Mouse (Mus musculus): Measurements from ENCODE around the gene Naa25. TPM values are rescaled to one million over a fixed set of nuclear protein-coding genes. Genes with fewer than 3 reads are reported as not detected.

Naa25 gene
- polyA plus RNA-seq, 1 experiment from 2014 or later = 38.0 TPM

GRCm38 (mm10) chr5:121438756-121439155, 41.0 kb downstream of the Naa25 start:
- H3K4me2 ChIP-seq = no peak overlapping the region
- H3K27ac ChIP-seq = no peak overlapping the region
- no peak overlapping the region for H3K9ac ChIP-seq
- WGBS = 93% methylated on average over 11 of the region's 11 CpGs
- no peaks in the 10 kb centered on the region for H3K27me3 ChIP-seq
- no peaks in the 10 kb centered on the region for H3K4me1 ChIP-seq
- H3K9me3 ChIP-seq = no peaks in the 10 kb centered on the region
- no peak for ATAC-seq (ENCODE audit: borderline replicate concordance, extremely low read depth, low FRiP score, low TSS enrichment)
- H3K36me3 ChIP-seq = peaks cover 92% of the 10 kb centered on the region
- H3K4me3 ChIP-seq = no peak overlapping the region

- no peak overlapping the region for H3K27ac ChIP-seq
- H3K4me1 ChIP-seq = no peaks in the 10 kb centered on the region
- no peak overlapping the region for H3K4me2 ChIP-seq
- 92% methylated on average over 3 of the region's 3 CpGs for WGBS
- no peak for ATAC-seq (ENCODE audit: borderline replicate concordance, extremely low read depth, low FRiP score, low TSS enrichment)
- H3K9ac ChIP-seq = no peak overlapping the region
- no peaks in the 10 kb centered on the region for H3K9me3 ChIP-seq
- H3K4me3 ChIP-seq = no peak overlapping the region
- H3K36me3 ChIP-seq = peaks cover 93% of the 10 kb centered on the region
- H3K27me3 ChIP-seq = no peaks in the 10 kb centered on the region
Measured at GRCm38 (mm10) chr5:121443548-121443947, 45.8 kb downstream of the Naa25 start.

- 0 out of 2 replicates have a peak, but pooled peaks have one; percentile 20 for ATAC-seq (ENCODE audit: borderline replicate concordance, extremely low read depth, low FRiP score, low TSS enrichment)
- no peak overlapping the region for H3K4me2 ChIP-seq
- no peak overlapping the region for H3K27ac ChIP-seq
- no peaks in the 10 kb centered on the region for H3K4me1 ChIP-seq
- WGBS = 91% methylated on average over 5 of the region's 5 CpGs
- no peaks in the 10 kb centered on the region for H3K27me3 ChIP-seq
- no peak overlapping the region for H3K9ac ChIP-seq
- H3K9me3 ChIP-seq = no peaks in the 10 kb centered on the region
- no peak overlapping the region for H3K4me3 ChIP-seq
- H3K36me3 ChIP-seq = peaks cover 89% of the 10 kb centered on the region
Measured at GRCm38 (mm10) chr5:121444870-121445269, 47.1 kb downstream of the Naa25 start.

- H3K9me3 ChIP-seq = no peaks in the 10 kb centered on the region
- no peak for ATAC-seq (ENCODE audit: borderline replicate concordance, extremely low read depth, low FRiP score, low TSS enrichment)
- peaks cover 58% of the 10 kb centered on the region for H3K36me3 ChIP-seq
- no peak overlapping the region for H3K4me2 ChIP-seq
- no peak overlapping the region for H3K27ac ChIP-seq
- no peaks in the 10 kb centered on the region for H3K27me3 ChIP-seq
- no peak overlapping the region for H3K9ac ChIP-seq
- H3K4me3 ChIP-seq = no peak overlapping the region
- WGBS = 94% methylated on average over 3 of the region's 3 CpGs
- peaks cover 14% of the 10 kb centered on the region for H3K4me1 ChIP-seq
Measured at GRCm38 (mm10) chr5:121448450-121448849, 50.7 kb downstream of the Naa25 start.

GRCm38 (mm10) chr5:121449976-121450375, 52.2 kb downstream of the Naa25 start:
- H3K36me3 ChIP-seq = peaks cover 43% of the 10 kb centered on the region
- no peaks in the 10 kb centered on the region for H3K9me3 ChIP-seq
- no peak overlapping the region for H3K4me3 ChIP-seq
- no peak overlapping the region for H3K4me2 ChIP-seq
- H3K4me1 ChIP-seq = peaks cover 28% of the 10 kb centered on the region
- H3K9ac ChIP-seq = no peak overlapping the region
- no peak for ATAC-seq (ENCODE audit: borderline replicate concordance, extremely low read depth, low FRiP score, low TSS enrichment)
- H3K27me3 ChIP-seq = no peaks in the 10 kb centered on the region
- WGBS = 61% methylated on average over 6 of the region's 6 CpGs
- H3K27ac ChIP-seq = no peak overlapping the region

- H3K4me1 ChIP-seq = peaks cover 28% of the 10 kb centered on the region
- no peak overlapping the region for H3K4me3 ChIP-seq
- no peak overlapping the region for H3K9ac ChIP-seq
- H3K36me3 ChIP-seq = peaks cover 38% of the 10 kb centered on the region
- no peaks in the 10 kb centered on the region for H3K9me3 ChIP-seq
- H3K27me3 ChIP-seq = no peaks in the 10 kb centered on the region
- 0 out of 2 replicates have a peak overlapping the region, but pooled peaks have one; percentile 74 for H3K4me2 ChIP-seq
- 77% methylated on average over 9 of the region's 9 CpGs for WGBS
- H3K27ac ChIP-seq = no peak overlapping the region
- ATAC-seq (ENCODE audit: borderline replicate concordance, extremely low read depth, low FRiP score, low TSS enrichment) = no peak
Measured at GRCm38 (mm10) chr5:121450476-121450875, 52.7 kb downstream of the Naa25 start.

GRCm38 (mm10) chr5:121451203-121451602, 53.5 kb downstream of the Naa25 start:
- Histone ChIP-seq H3K4me1 (peaks cover 28% of the 10 kb centered on the region), H3K9me3 (no peaks in the 10 kb centered on the region), H3K27me3 (no peaks in the 10 kb centered on the region), H3K9ac (peak overlapping the region; percentile 95), H3K27ac (0 out of 2 replicates have a peak overlapping the region, but pooled peaks have one; percentile 95), H3K4me3 (peak overlapping the region; percentile 90), H3K36me3 (peaks cover 30% of the 10 kb centered on the region), H3K4me2 (peak overlapping the region; percentile 74)
- 21% methylated on average over 8 of the region's 8 CpGs for WGBS
- no peak for ATAC-seq (ENCODE audit: borderline replicate concordance, extremely low read depth, low FRiP score, low TSS enrichment)

GRCm38 (mm10) chr5:121451644-121452025, 53.9 kb downstream of the Naa25 start, which contains the start of gene Tmem116:
Tmem116 (plus strand) TSS chr5:121451893.
- peaks cover 28% of the 10 kb centered on the region for H3K4me1 ChIP-seq

GRCm38 (mm10) chr5:121452026-121452869, 54.5 kb downstream of the Naa25 start, which contains the start of gene Erp29:
Erp29 (minus strand) TSS chr5:121452506.
- peak within 1 kb of the TSS; percentile 74 for H3K4me2 ChIP-seq
- no peaks in the 10 kb centered on the region for H3K27me3 ChIP-seq
- H3K36me3 ChIP-seq = peaks cover 21% of the 10 kb centered on the region
- under 1% methylated on average over 61 of the region's 97 CpGs for WGBS
- peak; percentile 95 for ATAC-seq (ENCODE audit: borderline replicate concordance, extremely low read depth, low FRiP score, low TSS enrichment)
- peak within 1 kb of the TSS; percentile 95 for H3K9ac ChIP-seq
- no peaks in the 10 kb centered on the region for H3K9me3 ChIP-seq
- peaks cover 28% of the 10 kb centered on the region for H3K4me1 ChIP-seq
- H3K27ac ChIP-seq = peak within 1 kb of the TSS; percentile 95
- peak within 1 kb of the TSS; percentile 90 for H3K4me3 ChIP-seq

More at GRCm38 (mm10) chr5:121451644-121452025, 53.9 kb downstream of the Naa25 start, which contains the start of gene Tmem116:
- Histone ChIP-seq H3K9me3 (no peaks in the 10 kb centered on the region), H3K9ac (peak within 1 kb of the TSS; percentile 95), H3K4me2 (peak within 1 kb of the TSS; percentile 74), H3K27ac (peak within 1 kb of the TSS; percentile 95), H3K27me3 (no peaks in the 10 kb centered on the region), H3K4me3 (peak within 1 kb of the TSS; percentile 90), H3K36me3 (peaks cover 26% of the 10 kb centered on the region)
- 0% methylated on average over 17 of the region's 17 CpGs for WGBS
- ATAC-seq (ENCODE audit: borderline replicate concordance, extremely low read depth, low FRiP score, low TSS enrichment) = no peak

GRCm38 (mm10) chr5:121452906-121453305, 55.2 kb downstream of the Naa25 start:
- peaks cover 15% of the 10 kb centered on the region for H3K36me3 ChIP-seq
- 4% methylated on average over 9 of the region's 9 CpGs for WGBS
- peak overlapping the region; percentile 74 for H3K4me2 ChIP-seq
- no peaks in the 10 kb centered on the region for H3K9me3 ChIP-seq
- peak; percentile 25; the same call in 1 of the 2 replicates for ATAC-seq (ENCODE audit: borderline replicate concordance, extremely low read depth, low FRiP score, low TSS enrichment)
- H3K9ac ChIP-seq = peak overlapping the region; percentile 95
- peaks cover 28% of the 10 kb centered on the region for H3K4me1 ChIP-seq
- peak overlapping the region; percentile 90 for H3K4me3 ChIP-seq
- H3K27me3 ChIP-seq = no peaks in the 10 kb centered on the region
- peak overlapping the region; percentile 95 for H3K27ac ChIP-seq

GRCm38 (mm10) chr5:121453743-121454502, 56.2 kb downstream of the Naa25 start:
- Histone ChIP-seq H3K9ac (peak overlapping the region; percentile 95; the same call in 1 of the 2 replicates), H3K27ac (peak overlapping the region; percentile 95), H3K9me3 (no peaks in the 10 kb centered on the region), H3K4me1 (peaks cover 28% of the 10 kb centered on the region), H3K4me3 (0 out of 2 replicates have a peak overlapping the region, but pooled peaks have one; percentile 90), H3K4me2 (peak overlapping the region; percentile 74; the same call in 1 of the 2 replicates), H3K36me3 (peaks cover 6% of the 10 kb centered on the region; the same call in 1 of the 2 replicates), H3K27me3 (no peaks in the 10 kb centered on the region)
- ATAC-seq (ENCODE audit: borderline replicate concordance, extremely low read depth, low FRiP score, low TSS enrichment) = no peak
- whole genome bisulfite sequencing = 70% methylated on average over 13 of the region's 13 CpGs

All from lung, embryonic 15.5 days (tissue).